Mouse (Mus musculus) liver, embryonic 15.5 days (tissue): ENCODE data around the gene Nts. TPM values are rescaled to one million over a fixed set of nuclear protein-coding genes. Genes with fewer than 3 reads are reported as not detected.

Experiments used
- ATAC-seq: fragments of 200-750 bp; cut with Nextera tagmentation; 2 replicates; pipeline ENCODE4 v1.8.0; 2017; ENCODE audit warnings: moderate number of reproducible peaks, mild to moderate bottlenecking, moderate library complexity; ENCODE audit not compliant: insufficient read depth
- H3K27ac ChIP-seq: fragments of 300-500 bp; sonication (generic); replicated peaks from 2 replicates; pipeline ENCODE4 v1.5.1; 2015; ENCODE audit warnings: mild to moderate bottlenecking, inconsistent platforms
- H3K27me3 ChIP-seq: fragments of 300-500 bp; sonication (generic); 2 replicates; pipeline ENCODE4 v1.6.1; 2015; ENCODE audit warnings: mild to moderate bottlenecking, inconsistent platforms
- H3K36me3 ChIP-seq: fragments of 300-500 bp; sonication (generic); replicated peaks from 2 replicates; pipeline ENCODE4 v1.6.1; 2015; ENCODE audit warnings: moderate library complexity, mild to moderate bottlenecking, inconsistent platforms
- H3K4me1 ChIP-seq: fragments of 300-500 bp; sonication (generic); replicated peaks from 2 replicates; pipeline ENCODE4 v1.6.1; 2015; ENCODE audit warnings: inconsistent platforms
- H3K4me2 ChIP-seq: fragments of 300-500 bp; sonication (generic); 2 replicates; pipeline ENCODE4 v1.6.1; 2015; ENCODE audit warnings: moderate library complexity, mild to moderate bottlenecking, inconsistent platforms
- H3K4me3 ChIP-seq: fragments of 300-500 bp; sonication (generic); replicated peaks from 2 replicates; pipeline ENCODE4 v1.5.1; 2015; ENCODE audit warnings: mild to moderate bottlenecking, inconsistent platforms
- H3K9ac ChIP-seq: fragments of 300-500 bp; sonication (generic); 2 replicates; pipeline ENCODE4 v1.6.1; 2015; ENCODE audit warnings: moderate library complexity, mild to moderate bottlenecking, inconsistent platforms
- H3K9me3 ChIP-seq: fragments of 300-500 bp; sonication (generic); replicated peaks from 2 replicates; pipeline ENCODE4 v1.6.1; 2016; ENCODE audit warnings: inconsistent platforms
- WGBS: fragments of 180-500 bp; shearing (Covaris S2); methylation state at CpG from one replicate; pipeline ENCODE4 v1.1.7; 2015; ENCODE audit warnings: mixed read lengths; ENCODE audit not compliant: insufficient replicate concordance; 5-methylcytosine and 5-hydroxymethylcytosine counted together
- polyA plus RNA-seq: library from polyadenylated mRNA; unstranded; fragments of >200 nt; fragmentation: Nextera tagmentation; extraction: Ambion mirVana; gene quantifications from 2 replicates; pipeline ENCODE4 v1.2.1, GENCODE M21; 2015

Nts gene
- polyA plus RNA-seq: 0.07 TPM in 1 of 2 replicates, not detected in the other

DNA sequence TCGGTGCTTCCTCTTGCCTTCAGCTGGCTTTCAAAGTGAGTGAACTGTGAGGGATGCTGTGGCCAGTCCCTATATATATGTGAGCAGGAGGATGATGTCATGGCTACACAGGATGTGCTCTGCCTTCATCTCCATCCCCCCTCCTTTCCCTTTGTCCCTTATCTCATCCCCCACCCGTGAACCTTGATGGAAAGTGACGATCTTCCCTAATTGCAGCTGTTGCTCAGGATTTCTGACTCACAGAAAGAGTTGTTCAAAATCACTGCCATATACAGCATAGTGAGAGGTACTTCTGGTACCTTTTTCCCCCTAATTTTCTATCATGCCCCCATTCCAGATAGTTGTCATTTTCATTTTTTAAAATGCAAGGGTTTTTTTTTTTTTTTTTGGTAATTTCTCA lies at the start of gene Nts:
Gene Nts, minus strand, starts transcription at position 101 of the 400 bp plus-strand sequence.
- WGBS: 3% methylated on average over 3 of the region's 3 CpGs
- H3K4me3 ChIP-seq: no peak within 1 kb of the TSS
- ATAC-seq: no peak

DNA sequence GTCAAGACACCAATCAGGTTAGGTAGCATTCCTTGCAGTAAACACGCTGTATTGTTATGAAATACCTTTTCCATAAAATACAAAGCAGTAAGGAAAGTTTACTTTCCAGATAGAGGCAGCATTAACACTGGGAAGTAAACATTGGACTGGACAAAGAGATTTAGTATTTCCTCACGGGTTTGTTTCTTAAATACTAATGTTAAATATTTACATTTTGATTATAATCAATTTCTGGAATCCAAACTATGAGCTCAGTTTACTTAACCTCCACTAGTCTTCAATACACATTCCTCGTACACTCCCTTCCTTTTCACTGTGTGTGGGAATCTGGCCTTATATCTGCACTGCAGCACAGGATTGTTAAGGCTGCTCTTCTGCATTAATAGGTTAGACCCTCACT lies 37.6 kb upstream of the Nts start:
- Histone ChIP-seq H3K4me3 (no peak overlapping the region), H3K27me3 (no peaks in the 10 kb centered on the region), H3K4me1 (no peaks in the 10 kb centered on the region), H3K4me2 (no peak overlapping the region), H3K9me3 (no peaks in the 10 kb centered on the region), H3K27ac (no peak overlapping the region), H3K9ac (no peak overlapping the region), H3K36me3 (no peaks in the 10 kb centered on the region)
- ATAC-seq: no peak
- 44% methylated on average over 3 of the region's 3 CpGs for WGBS

More for the DNA sequence above, at the start of gene Nts:
- Histone ChIP-seq H3K27me3 (no peaks in the 10 kb centered on the region), H3K36me3 (no peaks in the 10 kb centered on the region), H3K9ac (no peak within 1 kb of the TSS), H3K4me2 (no peak within 1 kb of the TSS), H3K4me1 (no peaks in the 10 kb centered on the region), H3K9me3 (no peaks in the 10 kb centered on the region), H3K27ac (no peak within 1 kb of the TSS)

DNA sequence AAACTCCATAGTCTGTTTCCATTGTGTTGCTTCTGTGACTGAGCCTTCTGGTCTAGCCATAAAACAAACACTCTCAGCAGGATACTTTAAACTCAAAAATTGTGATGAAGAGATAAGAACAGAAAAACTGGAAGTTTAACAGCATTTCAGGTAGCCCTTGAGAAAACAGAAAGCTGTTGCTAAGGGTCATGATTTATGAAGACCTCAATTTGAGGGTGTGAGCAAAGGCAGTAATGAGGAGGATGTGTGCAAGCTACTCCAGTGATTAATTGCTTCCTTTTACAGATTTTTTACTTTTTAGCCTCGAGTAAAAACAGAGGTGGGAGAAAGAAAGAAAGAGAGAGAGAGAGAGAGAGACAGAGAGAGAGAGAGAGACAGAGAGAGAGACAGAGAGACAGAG lies 23.9 kb upstream of the Nts start:
- no peaks in the 10 kb centered on the region for H3K36me3 ChIP-seq
- WGBS: 3% methylated on average over 1 of the region's 1 CpGs
- H3K9me3 ChIP-seq: no peaks in the 10 kb centered on the region
- no peak for ATAC-seq
- H3K27ac ChIP-seq: no peak overlapping the region
- no peak overlapping the region for H3K4me3 ChIP-seq
- H3K4me2 ChIP-seq: no peak overlapping the region
- no peaks in the 10 kb centered on the region for H3K27me3 ChIP-seq
- H3K9ac ChIP-seq: no peak overlapping the region
- H3K4me1 ChIP-seq: no peaks in the 10 kb centered on the region

DNA sequence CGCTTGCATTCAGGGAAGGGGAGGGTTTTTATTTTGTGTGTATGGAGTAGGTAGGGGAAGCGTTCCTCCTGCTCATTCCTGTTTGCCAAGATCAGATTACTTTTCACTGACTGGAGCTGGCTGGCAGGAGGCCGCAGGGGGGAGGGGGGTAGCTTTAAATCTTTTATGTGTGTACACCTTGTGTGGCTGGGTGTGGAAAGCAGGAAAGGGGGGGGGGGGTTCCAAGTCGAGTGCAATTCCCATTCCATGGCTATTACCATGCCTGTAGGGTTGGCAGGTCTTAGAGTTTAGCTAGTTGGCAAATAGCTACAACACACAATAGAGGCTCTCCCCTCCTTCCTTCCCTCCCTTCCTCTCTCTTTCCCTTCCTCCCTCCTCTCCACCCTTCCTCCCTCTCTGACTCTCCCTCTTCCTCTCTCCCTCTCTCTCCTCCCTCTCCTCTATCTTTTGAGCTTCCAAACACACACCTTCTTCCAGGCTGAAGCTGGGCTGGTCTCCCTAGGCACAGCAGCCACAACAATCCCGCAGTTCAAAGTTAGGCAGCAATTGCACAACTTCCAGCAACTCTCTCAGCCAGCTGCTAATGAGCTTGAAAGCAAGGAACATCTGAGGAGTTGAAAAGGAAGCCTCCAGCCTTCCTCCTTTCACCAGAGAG lies 21.6 kb upstream of the Nts start, which contains the start of gene Rassf9:
Gene Rassf9, plus strand, starts transcription at position 416 of the 655 bp plus-strand sequence.
- Histone ChIP-seq H3K27ac (no peak within 1 kb of the TSS), H3K4me2 (no peak within 1 kb of the TSS)
- no peak for ATAC-seq

GRCm38 (mm10) chr10:102511461-102511806 lies 21.1 kb upstream of the Nts start:
- WGBS: 40% methylated on average over 3 of the region's 3 CpGs
- ATAC-seq: no peak
- no peak overlapping the region for H3K4me3 ChIP-seq
- H3K27me3 ChIP-seq: no peaks in the 10 kb centered on the region
- H3K9ac ChIP-seq: no peak overlapping the region
- H3K4me1 ChIP-seq: no peaks in the 10 kb centered on the region
- H3K27ac ChIP-seq: no peak overlapping the region
- H3K36me3 ChIP-seq: no peaks in the 10 kb centered on the region
- no peak overlapping the region for H3K4me2 ChIP-seq
- no peaks in the 10 kb centered on the region for H3K9me3 ChIP-seq

More for the DNA sequence above, 21.6 kb upstream of the Nts start, which contains the start of gene Rassf9:
- Histone ChIP-seq H3K9ac (no peak within 1 kb of the TSS), H3K4me1 (no peaks in the 10 kb centered on the region), H3K9me3 (no peaks in the 10 kb centered on the region), H3K36me3 (no peaks in the 10 kb centered on the region), H3K4me3 (no peak within 1 kb of the TSS), H3K27me3 (no peaks in the 10 kb centered on the region)
- WGBS: 16% methylated on average over 5 of the region's 5 CpGs

DNA sequence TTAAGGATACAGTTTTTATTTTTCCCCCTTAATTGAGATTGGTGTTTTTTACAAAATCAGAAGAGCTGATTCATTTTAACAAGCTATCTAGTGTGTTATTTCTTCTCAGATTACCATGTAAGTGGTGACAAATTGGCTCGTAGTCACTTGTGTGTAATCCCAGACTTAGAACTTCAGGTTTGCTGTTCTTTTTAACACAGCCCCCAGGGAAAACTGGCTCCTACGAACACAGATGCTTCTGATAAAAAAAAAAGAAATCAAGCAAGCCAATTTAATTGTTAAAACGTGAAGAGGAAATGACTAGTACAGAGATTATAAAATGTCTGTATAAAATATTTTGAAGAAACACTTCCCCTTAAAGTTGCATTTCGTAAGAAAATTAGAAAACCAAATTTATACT lies 17.1 kb upstream of the Nts start:
- Histone ChIP-seq H3K36me3 (no peaks in the 10 kb centered on the region), H3K4me2 (no peak overlapping the region), H3K27ac (no peak overlapping the region), H3K9me3 (no peaks in the 10 kb centered on the region), H3K9ac (no peak overlapping the region), H3K4me3 (no peak overlapping the region), H3K27me3 (no peaks in the 10 kb centered on the region), H3K4me1 (no peaks in the 10 kb centered on the region)
- 48% methylated on average over 4 of the region's 4 CpGs for WGBS
- ATAC-seq: no peak

GRCm38 (mm10) chr10:102498754-102499153 lies 8.5 kb upstream of the Nts start:
- Histone ChIP-seq H3K36me3 (no peaks in the 10 kb centered on the region), H3K27me3 (no peaks in the 10 kb centered on the region), H3K9me3 (no peaks in the 10 kb centered on the region), H3K4me2 (no peak overlapping the region), H3K9ac (no peak overlapping the region), H3K4me3 (no peak overlapping the region), H3K27ac (no peak overlapping the region), H3K4me1 (no peaks in the 10 kb centered on the region)
- no peak for ATAC-seq
- 16% methylated on average over 4 of the region's 4 CpGs for WGBS

GRCm38 (mm10) chr10:102491792-102492191 lies 1.5 kb upstream of the Nts start:
- no peak for ATAC-seq
- no peak overlapping the region for H3K27ac ChIP-seq
- H3K9me3 ChIP-seq: no peaks in the 10 kb centered on the region
- no peak overlapping the region for H3K9ac ChIP-seq
- H3K27me3 ChIP-seq: no peaks in the 10 kb centered on the region
- WGBS: 14% methylated on average over 3 of the region's 3 CpGs
- no peak overlapping the region for H3K4me3 ChIP-seq
- no peak overlapping the region for H3K4me2 ChIP-seq
- no peaks in the 10 kb centered on the region for H3K4me1 ChIP-seq
- H3K36me3 ChIP-seq: no peaks in the 10 kb centered on the region

DNA sequence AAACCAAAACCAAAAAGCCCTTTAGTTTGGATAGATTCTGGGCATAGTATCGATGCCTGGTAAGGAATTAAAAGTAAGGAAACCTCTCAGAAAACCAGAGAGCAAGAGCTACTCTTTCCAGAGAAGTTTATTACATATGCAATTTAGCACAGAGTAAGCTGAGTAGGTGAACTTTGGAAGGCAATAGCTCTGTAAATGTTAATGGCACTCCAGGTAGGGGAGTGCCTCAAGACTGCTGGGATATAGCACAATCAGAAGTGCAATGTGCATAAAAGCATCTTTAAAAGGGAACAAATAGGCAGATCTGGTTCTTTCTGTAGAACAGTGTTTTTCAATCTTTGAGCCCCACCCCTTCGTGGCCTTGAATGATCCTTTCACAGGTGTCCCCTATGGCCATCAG lies 20.9 kb downstream of the Nts start:
- no peak for ATAC-seq
- Histone ChIP-seq H3K36me3 (no peaks in the 10 kb centered on the region), H3K4me2 (no peak overlapping the region), H3K9ac (no peak overlapping the region), H3K27me3 (no peaks in the 10 kb centered on the region), H3K9me3 (no peaks in the 10 kb centered on the region), H3K4me1 (no peaks in the 10 kb centered on the region), H3K27ac (no peak overlapping the region), H3K4me3 (no peak overlapping the region)
- 52% methylated on average over 2 of the region's 2 CpGs for WGBS

DNA sequence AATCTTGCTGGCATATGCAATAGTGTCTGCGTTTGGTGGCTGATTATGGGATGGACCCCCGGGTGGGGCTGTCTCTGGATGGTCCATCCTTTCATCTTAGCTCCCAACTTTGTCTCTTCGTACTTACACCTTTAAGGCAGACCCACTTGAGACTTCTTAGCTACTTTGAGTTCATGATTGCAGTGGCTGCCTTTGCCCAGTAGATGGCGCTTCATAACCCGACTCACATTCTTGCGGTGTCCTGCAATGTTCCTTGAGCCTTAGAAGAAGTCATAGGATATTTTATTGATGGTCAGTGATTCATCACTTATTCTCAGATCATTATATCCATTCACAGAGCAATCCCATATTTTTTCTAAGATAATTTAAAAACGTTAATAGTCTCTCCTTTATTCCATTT lies 38.5 kb downstream of the Nts start:
- Histone ChIP-seq H3K36me3 (no peaks in the 10 kb centered on the region), H3K27me3 (no peaks in the 10 kb centered on the region), H3K27ac (no peak overlapping the region), H3K4me3 (no peak overlapping the region), H3K9me3 (no peaks in the 10 kb centered on the region), H3K4me2 (no peak overlapping the region), H3K4me1 (no peaks in the 10 kb centered on the region), H3K9ac (no peak overlapping the region)
- ATAC-seq: no peak
- WGBS: 13% methylated on average over 7 of the region's 7 CpGs

DNA sequence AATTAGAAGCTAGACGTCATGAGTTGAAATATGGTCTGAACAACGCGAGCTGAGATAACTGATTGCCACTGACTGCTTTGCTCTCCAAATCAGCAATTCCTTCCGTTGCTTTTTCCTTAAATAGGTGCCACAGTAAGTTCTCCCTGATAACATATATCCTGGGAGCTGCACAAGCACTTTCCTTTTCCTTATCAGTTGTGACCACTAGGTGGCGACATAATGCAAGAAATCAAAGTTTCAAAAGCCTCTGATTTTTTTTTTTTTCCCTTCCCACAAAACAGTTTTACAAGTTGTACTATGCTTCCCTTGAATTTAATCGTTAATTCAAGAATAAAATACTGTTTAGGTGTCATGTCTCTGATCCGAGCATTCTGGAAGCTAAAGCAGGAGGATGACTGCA lies 40.8 kb downstream of the Nts start:
- Histone ChIP-seq H3K4me3 (no peak overlapping the region), H3K4me1 (no peaks in the 10 kb centered on the region), H3K4me2 (no peak overlapping the region), H3K27me3 (no peaks in the 10 kb centered on the region), H3K27ac (no peak overlapping the region), H3K9me3 (no peaks in the 10 kb centered on the region), H3K9ac (no peak overlapping the region), H3K36me3 (no peaks in the 10 kb centered on the region)
- no peak for ATAC-seq
- WGBS: 2% methylated on average over 7 of the region's 7 CpGs

GRCm38 (mm10) chr10:102444912-102445556 lies 45.3 kb downstream of the Nts start:
- ATAC-seq: no peak
- 31% methylated on average over 2 of the region's 2 CpGs for WGBS

More at GRCm38 (mm10) chr10:102444912-102445556, 45.3 kb downstream of the Nts start:
- H3K27ac ChIP-seq: no peak overlapping the region
- H3K9me3 ChIP-seq: no peaks in the 10 kb centered on the region
- H3K4me2 ChIP-seq: no peak overlapping the region
- no peaks in the 10 kb centered on the region for H3K36me3 ChIP-seq
- H3K27me3 ChIP-seq: no peaks in the 10 kb centered on the region
- no peak overlapping the region for H3K4me3 ChIP-seq
- no peak overlapping the region for H3K9ac ChIP-seq
- H3K4me1 ChIP-seq: no peaks in the 10 kb centered on the region
